Mouse (Mus musculus) G1E (cell line): Measurements from ENCODE around the gene Cald1.

Experiments
- CTCF ChIP-seq: IDR thresholded peaks from 2 replicates; pipeline ENCODE4 v1.5.1; 2012; ENCODE audit warnings: low read depth, low read length, inconsistent platforms, mixed read lengths
- GATA1 ChIP-seq: IDR thresholded peaks from 2 replicates; pipeline ENCODE4 v1.6.1; 2012; ENCODE audit warnings: borderline replicate concordance, low read length, inconsistent platforms, mixed read lengths
- TAL1 ChIP-seq: conservative IDR thresholded peaks from 2 replicates; pipeline ENCODE4 v1.6.1; 2012; ENCODE audit warnings: low read depth, low read length, inconsistent platforms, mixed read lengths

GRCm38 (mm10) chr6:34731529-34731928 lies 133.2 kb downstream of the Cald1 start:
- TF ChIP-seq CTCF: no peak
- TF ChIP-seq TAL1: no peak
- TF ChIP-seq GATA1: no peak
